Mouse (Mus musculus): ENCODE results near the gene Rflna.

- TF ChIP-seq CTCF (IDR thresholded peaks at IDR 0.05; ENCODE audit: low read depth) = no peak
- no peak for TF ChIP-seq EP300 (IDR thresholded peaks at IDR 0.05; ENCODE audit: low read depth)
Observed at GRCm38 (mm10) chr5:125000756-125001250, 2.2 kb upstream of the Rflna start.
